Mouse (Mus musculus) stomach, embryonic 14.5 days (tissue): ENCODE data around the gene Sfn. TPM values are rescaled to one million over a fixed set of nuclear protein-coding genes. Genes with fewer than 3 reads are reported as not detected.

Experiments used
- ATAC-seq: fragments of 200-750 bp; cut with Nextera tagmentation; 2 replicates; pipeline ENCODE4 v1.8.0; 2017; ENCODE audit warnings: low read depth, moderate TSS enrichment; ENCODE audit not compliant: insufficient number of reproducible peaks, insufficient read depth, low FRiP score
- H3K27ac ChIP-seq: fragments of 300-500 bp; sonication (generic); 2 replicates; pipeline ENCODE4 v1.5.1; 2014; ENCODE audit warnings: mild to moderate bottlenecking, low read length, moderate library complexity, mixed read lengths
- H3K27me3 ChIP-seq: fragments of 300-500 bp; sonication (generic); 2 replicates; pipeline ENCODE4 v1.6.1; 2014; ENCODE audit warnings: low read length, control low read depth, mixed read lengths; ENCODE audit not compliant: control insufficient read depth, insufficient read depth
- H3K36me3 ChIP-seq: fragments of 300-500 bp; sonication (generic); 2 replicates; pipeline ENCODE4 v1.6.1; 2014; ENCODE audit warnings: mild to moderate bottlenecking, control low read depth, low read length, moderate library complexity, mixed read lengths; ENCODE audit not compliant: control insufficient read depth, insufficient read depth
- H3K4me1 ChIP-seq: fragments of 300-500 bp; sonication (generic); 2 replicates; pipeline ENCODE4 v1.6.1; 2014; ENCODE audit warnings: low read length, control low read depth, mixed read lengths; ENCODE audit not compliant: control insufficient read depth, insufficient read depth
- H3K4me2 ChIP-seq: fragments of 300-500 bp; sonication (generic); replicated peaks from 2 replicates; pipeline ENCODE4 v1.6.1; 2014; ENCODE audit warnings: low read depth, low read length, control low read depth
- H3K4me3 ChIP-seq: fragments of 300-500 bp; sonication (generic); 2 replicates; pipeline ENCODE4 v1.5.1; 2014; ENCODE audit warnings: low read depth, low read length, control low read depth
- H3K9ac ChIP-seq: fragments of 300-500 bp; sonication (generic); replicated peaks from 2 replicates; pipeline ENCODE4 v1.6.1; 2014; ENCODE audit warnings: low read depth, mild to moderate bottlenecking, control low read depth, low read length, moderate library complexity, mixed read lengths
- H3K9me3 ChIP-seq: fragments of 300-500 bp; sonication (generic); 2 replicates; pipeline ENCODE4 v1.6.1; 2016; ENCODE audit warnings: low read depth, low read length, control low read depth; ENCODE audit not compliant: control insufficient read depth
- WGBS: fragments of 180-500 bp; shearing (Covaris S2); extraction: QIAGEN DNeasy Blood & Tissue Kit; methylation state at CpG from one replicate; pipeline ENCODE4 v1.1.7; 2014; 5-methylcytosine and 5-hydroxymethylcytosine counted together
- polyA plus RNA-seq: library from polyadenylated mRNA; unstranded; fragments of >200 nt; fragmentation: Nextera tagmentation; extraction: Ambion mirVana; gene quantifications from 2 replicates; pipeline ENCODE4 v1.2.1, GENCODE M21; 2014

Sfn gene
- polyA plus RNA-seq, 1 experiment from 2014 or later, result 163 TPM

GRCm38 (mm10) chr4:133632483-133633327 is 30.7 kb upstream of the Sfn start:
- peak overlapping the region; percentile 73 for H3K4me3 ChIP-seq
- 1% methylated on average over 57 of the region's 69 CpGs for WGBS
- peaks cover 12% of the 10 kb centered on the region; the same call in 1 of the 2 replicates for H3K4me1 ChIP-seq
- H3K36me3 ChIP-seq, result no peaks in the 10 kb centered on the region
- H3K9ac ChIP-seq, result peak overlapping the region; percentile 90
- peak overlapping the region; percentile 69; the same call in 1 of the 2 replicates for H3K27ac ChIP-seq
- H3K4me2 ChIP-seq, result peak overlapping the region; percentile 58
- ATAC-seq, result peak; percentile 66
- H3K9me3 ChIP-seq, result no peaks in the 10 kb centered on the region
- H3K27me3 ChIP-seq, result no peaks in the 10 kb centered on the region

DNA sequence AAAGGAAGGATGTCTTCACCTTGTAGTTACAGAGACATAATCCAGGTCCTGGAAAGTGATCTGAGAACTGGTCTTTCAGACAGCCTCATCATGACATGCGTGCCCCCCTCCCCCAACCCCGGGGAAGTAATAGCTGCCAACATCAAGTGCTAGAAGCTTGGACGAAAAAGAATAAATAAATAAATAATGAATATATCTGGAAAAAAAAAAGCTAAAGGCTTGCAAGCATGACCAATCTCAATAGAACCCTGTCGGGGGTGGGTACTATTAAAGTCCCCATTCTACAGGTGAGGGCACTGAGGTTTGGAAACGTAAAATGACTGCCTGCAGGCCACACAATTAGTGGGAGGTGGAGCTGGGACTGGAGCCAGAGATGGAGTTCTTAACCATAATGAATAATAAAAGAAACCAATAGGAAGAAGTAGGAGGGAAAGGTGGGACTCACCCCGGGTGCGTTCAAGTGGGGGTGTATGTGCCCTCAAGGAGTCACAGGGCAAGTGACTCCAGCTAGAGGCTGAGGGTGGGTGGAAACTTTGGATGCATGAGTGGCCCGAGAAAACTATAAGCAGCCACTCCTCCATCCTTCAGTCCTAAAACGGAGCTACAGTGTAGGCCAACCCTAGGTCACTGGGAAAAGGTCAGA is 29.9 kb upstream of the Sfn start:
- H3K36me3 ChIP-seq, result peaks cover 2% of the 10 kb centered on the region; the same call in 1 of the 2 replicates
- no peak for ATAC-seq
- 44% methylated on average over 9 of the region's 9 CpGs for WGBS
- H3K9me3 ChIP-seq, result no peaks in the 10 kb centered on the region
- peak overlapping the region; percentile 90; the same call in 1 of the 2 replicates for H3K9ac ChIP-seq
- no peaks in the 10 kb centered on the region for H3K27me3 ChIP-seq
- peak overlapping the region; percentile 73 for H3K4me3 ChIP-seq
- H3K4me1 ChIP-seq, result peaks cover 12% of the 10 kb centered on the region; the same call in 1 of the 2 replicates
- peak overlapping the region; percentile 58 for H3K4me2 ChIP-seq
- no peak overlapping the region for H3K27ac ChIP-seq

GRCm38 (mm10) chr4:133631071-133631768 is 29.3 kb upstream of the Sfn start:
- H3K9ac ChIP-seq, result no peak overlapping the region

GRCm38 (mm10) chr4:133630326-133630920 is 28.5 kb upstream of the Sfn start:
- Histone ChIP-seq H3K36me3 (peaks cover 11% of the 10 kb centered on the region), H3K9me3 (no peaks in the 10 kb centered on the region), H3K9ac (no peak overlapping the region), H3K4me2 (no peak overlapping the region), H3K27ac (no peak overlapping the region), H3K4me1 (peaks cover 12% of the 10 kb centered on the region; the same call in 1 of the 2 replicates), H3K27me3 (no peaks in the 10 kb centered on the region), H3K4me3 (no peak overlapping the region)
- 90% methylated on average over 8 of the region's 8 CpGs for WGBS
- ATAC-seq, result no peak

More at GRCm38 (mm10) chr4:133631071-133631768, 29.3 kb upstream of the Sfn start:
- H3K27ac ChIP-seq, result no peak overlapping the region
- H3K4me3 ChIP-seq, result no peak overlapping the region
- peaks cover 12% of the 10 kb centered on the region; the same call in 1 of the 2 replicates for H3K4me1 ChIP-seq
- no peaks in the 10 kb centered on the region for H3K9me3 ChIP-seq
- H3K4me2 ChIP-seq, result peak overlapping the region; percentile 58; the same call in 1 of the 2 replicates
- no peak for ATAC-seq
- WGBS, result 81% methylated on average over 14 of the region's 14 CpGs
- H3K27me3 ChIP-seq, result no peaks in the 10 kb centered on the region
- peaks cover 7% of the 10 kb centered on the region; the same call in 1 of the 2 replicates for H3K36me3 ChIP-seq

- 80% methylated on average over 7 of the region's 7 CpGs for WGBS
- no peak overlapping the region for H3K4me2 ChIP-seq
- no peaks in the 10 kb centered on the region for H3K9me3 ChIP-seq
- no peaks in the 10 kb centered on the region for H3K27me3 ChIP-seq
- H3K36me3 ChIP-seq, result peaks cover 17% of the 10 kb centered on the region
- no peak overlapping the region for H3K4me3 ChIP-seq
- ATAC-seq, result no peak
- no peak overlapping the region for H3K9ac ChIP-seq
- H3K27ac ChIP-seq, result no peak overlapping the region
- peaks cover 12% of the 10 kb centered on the region; the same call in 1 of the 2 replicates for H3K4me1 ChIP-seq
Observed at GRCm38 (mm10) chr4:133629191-133629590, 27.2 kb upstream of the Sfn start.

DNA sequence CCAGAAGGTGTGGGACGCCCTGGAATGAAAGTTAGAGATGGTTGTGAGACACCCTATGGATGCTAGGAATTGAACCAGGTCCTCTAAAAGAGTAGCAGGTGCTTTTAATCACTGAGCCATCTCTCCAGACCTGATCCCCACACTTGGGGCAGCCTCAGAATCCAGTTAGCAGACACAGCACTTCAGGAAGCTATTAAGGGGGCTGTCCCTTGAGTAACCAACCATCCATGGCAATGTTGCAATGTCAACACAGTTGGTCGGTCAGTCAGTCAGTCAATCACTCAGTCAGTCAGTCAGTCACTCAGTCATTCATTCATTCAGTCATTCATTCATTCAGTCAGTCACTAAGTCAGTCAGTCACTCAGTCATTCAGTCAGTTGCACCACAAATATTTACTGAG is 26.5 kb upstream of the Sfn start:
- H3K4me3 ChIP-seq, result no peak overlapping the region
- no peak for ATAC-seq
- H3K9me3 ChIP-seq, result no peaks in the 10 kb centered on the region
- H3K9ac ChIP-seq, result no peak overlapping the region
- peaks cover 17% of the 10 kb centered on the region for H3K36me3 ChIP-seq
- no peak overlapping the region for H3K4me2 ChIP-seq
- H3K27ac ChIP-seq, result no peak overlapping the region
- no peaks in the 10 kb centered on the region for H3K27me3 ChIP-seq
- peaks cover 12% of the 10 kb centered on the region; the same call in 1 of the 2 replicates for H3K4me1 ChIP-seq
- WGBS, result 81% methylated on average over 2 of the region's 2 CpGs

- H3K4me2 ChIP-seq, result no peak overlapping the region
- no peaks in the 10 kb centered on the region for H3K9me3 ChIP-seq
- H3K27me3 ChIP-seq, result no peaks in the 10 kb centered on the region
- H3K4me1 ChIP-seq, result peaks cover 9% of the 10 kb centered on the region; the same call in 1 of the 2 replicates
- ATAC-seq, result no peak
- peaks cover 17% of the 10 kb centered on the region for H3K36me3 ChIP-seq
- 94% methylated on average over 14 of the region's 14 CpGs for WGBS
- H3K9ac ChIP-seq, result no peak overlapping the region
- H3K27ac ChIP-seq, result no peak overlapping the region
- H3K4me3 ChIP-seq, result no peak overlapping the region
Observed at GRCm38 (mm10) chr4:133627039-133627438, 25.1 kb upstream of the Sfn start.

- Histone ChIP-seq H3K4me2 (no peak overlapping the region), H3K4me1 (peaks cover 5% of the 10 kb centered on the region; the same call in 1 of the 2 replicates), H3K27ac (no peak overlapping the region), H3K36me3 (peaks cover 17% of the 10 kb centered on the region), H3K9me3 (no peaks in the 10 kb centered on the region), H3K27me3 (no peaks in the 10 kb centered on the region), H3K9ac (no peak overlapping the region), H3K4me3 (no peak overlapping the region)
- no peak for ATAC-seq
- WGBS, result 87% methylated on average over 9 of the region's 9 CpGs
Observed at GRCm38 (mm10) chr4:133626621-133627020, 24.7 kb upstream of the Sfn start.
